Mouse (Mus musculus) liver, postnatal 0 days (tissue): ENCODE results near the gene Jmy. TPM values are rescaled to one million over a fixed set of nuclear protein-coding genes. Genes with fewer than 3 reads are reported as not detected.
A peak's percentile ranks its signal among the peaks of the same experiment; 100 is the strongest.

ENCODE experiments used
- ATAC-seq: fragments of 200-750 bp; cut with Nextera tagmentation; 2 replicates; pipeline ENCODE4 v1.8.0; 2017; ENCODE audit warnings: mild to moderate bottlenecking, moderate library complexity
- DNase-seq: peaks from one replicate; pipeline ENCODE4 v3.0.0-alpha.2; 2016
- H3K27ac ChIP-seq: fragments of 300-500 bp; sonication (generic); 2 replicates; pipeline ENCODE4 v1.5.1; 2014; ENCODE audit warnings: antibody characterized with exemption, moderate library complexity, mild to moderate bottlenecking, low read depth
- H3K27me3 ChIP-seq: fragments of 300-500 bp; sonication (generic); 2 replicates; pipeline ENCODE4 v1.6.1; 2014; ENCODE audit warnings: low read length, control low read depth, mixed read lengths; ENCODE audit not compliant: insufficient read depth
- H3K36me3 ChIP-seq: fragments of 300-500 bp; sonication (generic); replicated peaks from 2 replicates; pipeline ENCODE4 v1.6.1; 2014; ENCODE audit warnings: mild to moderate bottlenecking, control low read depth, low read length, moderate library complexity, mixed read lengths; ENCODE audit not compliant: insufficient read depth
- H3K4me1 ChIP-seq: fragments of 300-500 bp; sonication (generic); 2 replicates; pipeline ENCODE4 v1.6.1; 2014; ENCODE audit warnings: antibody characterized with exemption, mild to moderate bottlenecking, control low read depth; ENCODE audit not compliant: insufficient read depth
- H3K4me2 ChIP-seq: fragments of 300-500 bp; sonication (generic); 2 replicates; pipeline ENCODE4 v1.6.1; 2014; ENCODE audit warnings: low read depth, mild to moderate bottlenecking, low read length, moderate library complexity, mixed read lengths
- H3K4me3 ChIP-seq: fragments of 300-500 bp; sonication (generic); 2 replicates; pipeline ENCODE4 v1.5.1; 2014; ENCODE audit warnings: low read depth, low read length
- H3K9ac ChIP-seq: fragments of 300-500 bp; sonication (generic); replicated peaks from 2 replicates; pipeline ENCODE4 v1.6.1; 2014; ENCODE audit warnings: mild to moderate bottlenecking, moderate library complexity
- H3K9me3 ChIP-seq: fragments of 300-500 bp; sonication (generic); 2 replicates; pipeline ENCODE4 v1.6.1; 2016; ENCODE audit warnings: mild to moderate bottlenecking, control low read depth, low read length, mixed read lengths
- CTCF ChIP-seq: sonication (generic); IDR thresholded peaks from 2 replicates; pipeline ENCODE4 v1.5.1; 2016; ENCODE audit warnings: antibody characterized with exemption, low read depth
- EP300 ChIP-seq: IDR thresholded peaks from 2 replicates; pipeline ENCODE4 v1.6.1; 2016; ENCODE audit warnings: antibody characterized with exemption, low read depth, mild to moderate bottlenecking
- WGBS: fragments of 180-500 bp; shearing (Covaris S2); extraction: QIAGEN DNeasy Blood & Tissue Kit; methylation state at CpG from one replicate; pipeline ENCODE4 v1.1.7; 2014; ENCODE audit not compliant: insufficient replicate concordance; 5-methylcytosine and 5-hydroxymethylcytosine counted together
- polyA plus RNA-seq: library from polyadenylated mRNA; unstranded; fragments of >200 nt; fragmentation: Nextera tagmentation; extraction: Ambion mirVana; gene quantifications from 2 replicates; pipeline ENCODE4 v1.2.1, GENCODE M21; 2015

Gene Jmy
- polyA plus RNA-seq, 1 experiment from 2014 or later, result 2.8 TPM

DNA sequence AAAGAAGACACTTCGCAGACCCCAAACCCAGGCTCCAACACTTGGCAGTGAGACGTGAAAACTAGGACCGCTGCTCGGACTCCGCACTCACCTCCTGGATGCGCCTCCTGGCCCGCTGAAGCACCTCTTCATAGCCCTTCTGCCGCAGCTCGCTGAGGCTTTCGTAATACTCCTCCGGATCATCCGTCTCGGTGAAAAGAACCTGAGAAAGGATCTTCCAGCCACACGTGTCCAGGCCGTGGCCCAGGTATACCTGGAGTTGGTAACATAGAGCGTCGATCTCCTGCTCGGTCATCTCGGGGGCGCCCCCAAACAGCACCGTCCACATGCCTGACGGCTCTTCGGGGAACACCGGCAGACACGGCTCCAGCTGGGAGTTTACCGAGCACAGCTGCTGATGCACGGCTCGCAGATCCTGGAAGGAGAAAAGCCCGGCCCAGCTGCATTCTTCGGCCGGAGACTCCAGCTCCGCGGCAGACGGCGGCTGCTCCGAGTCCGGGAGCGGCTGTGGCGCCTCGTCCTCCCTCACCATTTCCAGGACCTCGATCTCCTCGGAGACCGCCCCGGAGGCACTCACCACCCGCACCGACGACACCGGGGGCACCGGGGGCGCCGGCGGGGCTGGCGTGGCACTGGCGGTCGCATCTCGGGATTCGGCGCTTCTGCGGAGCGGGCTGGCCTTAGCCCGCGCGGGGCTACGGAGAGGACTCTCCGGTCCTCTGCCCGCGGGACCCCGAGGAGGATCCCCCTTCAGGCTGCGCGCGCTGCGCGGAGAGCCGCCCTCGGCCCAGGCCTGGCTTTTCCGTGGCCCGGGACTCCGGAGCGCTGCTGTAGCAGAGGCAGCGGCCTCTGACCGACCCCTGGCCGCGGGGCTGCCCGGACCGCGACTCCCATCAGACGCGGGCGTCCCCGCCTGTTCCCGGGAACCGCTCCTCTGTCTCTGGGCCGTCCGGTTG lies 1.1 kb downstream of the Jmy start:
- under 1% methylated on average over 84 of the region's 94 CpGs for WGBS
- peaks cover 14% of the 10 kb centered on the region for H3K4me1 ChIP-seq
- H3K4me3 ChIP-seq, result peak overlapping the region; percentile 87
- H3K9me3 ChIP-seq, result no peaks in the 10 kb centered on the region
- ATAC-seq (peak; percentile 28), DNase-seq (peak; percentile 63)
- H3K27ac ChIP-seq, result peak overlapping the region; percentile 99
- H3K27me3 ChIP-seq, result no peaks in the 10 kb centered on the region
- peak overlapping the region; percentile 90 for H3K9ac ChIP-seq
- peaks cover 4% of the 10 kb centered on the region; the same call in 1 of the 2 replicates for H3K36me3 ChIP-seq
- TF ChIP-seq CTCF, result no peak
- TF ChIP-seq EP300, result no peak
- peak overlapping the region; percentile 73 for H3K4me2 ChIP-seq

DNA sequence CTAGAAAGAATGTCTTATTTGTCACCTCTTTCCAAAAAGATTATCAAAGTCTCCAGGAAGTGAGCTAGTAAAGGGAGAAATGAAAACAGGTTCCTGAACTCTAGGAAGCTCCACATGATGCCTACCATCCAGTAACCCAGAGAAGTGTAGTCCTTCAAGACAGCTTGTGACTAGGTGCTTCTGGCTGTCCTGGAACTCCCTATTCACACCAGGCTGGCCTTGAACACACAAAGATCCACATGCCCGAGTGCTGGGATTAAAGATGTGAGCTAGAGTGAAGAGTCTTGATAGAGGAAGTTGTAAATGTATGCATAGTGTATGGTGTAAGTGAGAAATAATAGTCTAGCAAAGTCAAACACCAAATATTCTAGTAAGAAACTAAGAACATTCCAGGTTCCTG lies 2.6 kb downstream of the Jmy start:
- Histone ChIP-seq H3K9ac (peak overlapping the region; percentile 90), H3K27me3 (no peaks in the 10 kb centered on the region), H3K9me3 (no peaks in the 10 kb centered on the region), H3K27ac (no peak overlapping the region), H3K4me1 (peaks cover 14% of the 10 kb centered on the region), H3K36me3 (peaks cover 7% of the 10 kb centered on the region; the same call in 1 of the 2 replicates), H3K4me2 (peak overlapping the region; percentile 73), H3K4me3 (peak overlapping the region; percentile 87)
- no peak for ATAC-seq
- 26% methylated on average over 1 of the region's 1 CpGs for WGBS
- peak; percentile 25 for DNase-seq
- no peak for TF ChIP-seq CTCF
- no peak for TF ChIP-seq EP300

DNA sequence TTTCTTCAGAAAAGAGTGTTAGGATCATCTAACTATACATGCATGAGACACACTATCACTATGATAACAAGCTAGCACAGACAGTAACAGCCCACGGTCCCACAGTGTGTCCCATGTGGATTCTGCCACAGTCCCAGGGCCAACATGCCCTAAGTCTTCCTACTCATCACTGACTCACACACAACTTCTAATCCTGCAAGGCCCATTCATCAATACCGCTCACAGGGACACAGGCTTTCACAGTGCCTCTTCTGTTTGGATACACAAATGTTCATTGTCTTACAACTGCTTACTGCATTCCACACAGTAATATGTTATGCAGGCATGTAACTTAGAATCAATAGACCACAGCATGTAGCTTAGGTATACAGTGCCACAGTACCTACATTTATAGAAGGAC lies 11.1 kb downstream of the Jmy start:
- WGBS, result 84% methylated on average over 2 of the region's 2 CpGs
- no peak for ATAC-seq
- H3K9me3 ChIP-seq, result no peaks in the 10 kb centered on the region

DNA sequence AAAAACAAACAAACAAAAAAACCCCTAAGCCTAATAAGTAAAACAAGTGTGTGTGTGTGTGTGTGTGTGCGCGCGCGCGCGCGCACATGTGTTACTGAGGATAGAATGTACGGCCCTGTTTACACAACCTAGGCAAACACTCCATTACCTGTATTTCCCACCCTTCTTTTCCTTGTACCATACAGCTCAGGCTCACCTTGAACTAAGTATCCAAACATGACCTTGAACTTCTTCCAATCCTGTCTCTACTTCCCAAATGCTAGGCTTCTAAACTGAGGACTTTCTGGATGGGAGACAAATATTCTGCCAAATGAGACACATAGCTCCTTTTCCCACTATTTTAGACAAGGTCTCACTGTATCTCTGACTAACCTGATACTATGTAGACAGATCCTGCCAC lies 11.9 kb downstream of the Jmy start:
- H3K4me2 ChIP-seq, result no peak overlapping the region
- no peaks in the 10 kb centered on the region for H3K27me3 ChIP-seq
- H3K4me3 ChIP-seq, result no peak overlapping the region
- DNase-seq (no peak), ATAC-seq (no peak)
- WGBS, result 77% methylated on average over 8 of the region's 8 CpGs
- H3K4me1 ChIP-seq, result no peaks in the 10 kb centered on the region
- no peak overlapping the region for H3K9ac ChIP-seq
- peak overlapping the region; percentile 35; the same call in 1 of the 2 replicates for H3K27ac ChIP-seq
- no peak for TF ChIP-seq EP300
- TF ChIP-seq CTCF, result no peak
- 0 out of 2 replicates have a peak, but pooled peaks cover 2% of the 10 kb centered on the region for H3K36me3 ChIP-seq
- H3K9me3 ChIP-seq, result no peaks in the 10 kb centered on the region

More for the DNA sequence above, 11.1 kb downstream of the Jmy start:
- no peaks in the 10 kb centered on the region for H3K27me3 ChIP-seq
- TF ChIP-seq EP300 (no peak), CTCF (no peak)
- H3K4me2 ChIP-seq, result no peak overlapping the region
- H3K36me3 ChIP-seq, result peaks cover 5% of the 10 kb centered on the region; the same call in 1 of the 2 replicates
- no peak overlapping the region for H3K4me3 ChIP-seq
- no peak overlapping the region for H3K9ac ChIP-seq
- no peaks in the 10 kb centered on the region for H3K4me1 ChIP-seq
- H3K27ac ChIP-seq, result no peak overlapping the region
- no peak for DNase-seq

DNA sequence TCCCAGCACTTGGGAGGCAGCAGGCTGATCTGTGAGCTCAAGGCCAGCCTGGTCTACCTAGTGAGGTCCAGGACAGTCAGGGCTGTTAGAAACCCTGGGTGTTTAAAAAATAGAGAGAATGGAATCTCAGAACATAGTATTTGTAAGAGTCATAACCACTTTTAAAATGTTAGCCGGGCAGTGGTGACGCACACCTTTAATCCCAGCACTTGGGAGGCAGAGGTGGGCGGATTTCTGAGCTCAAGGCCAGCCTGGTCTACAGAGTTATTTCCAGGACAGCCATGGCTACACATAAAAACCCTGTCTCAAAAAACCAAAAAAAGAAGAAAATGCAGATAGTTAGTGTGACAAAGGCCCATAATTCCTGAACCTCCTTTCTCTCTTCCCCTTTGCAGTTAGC lies 15.3 kb downstream of the Jmy start:
- Histone ChIP-seq H3K9me3 (no peaks in the 10 kb centered on the region), H3K9ac (no peak overlapping the region), H3K27me3 (no peaks in the 10 kb centered on the region), H3K4me1 (no peaks in the 10 kb centered on the region), H3K27ac (no peak overlapping the region), H3K4me3 (no peak overlapping the region), H3K4me2 (no peak overlapping the region), H3K36me3 (0 out of 2 replicates have a peak, but pooled peaks cover 2% of the 10 kb centered on the region)
- TF ChIP-seq EP300 (no peak), CTCF (no peak)
- DNase-seq (no peak), ATAC-seq (no peak)
- WGBS, result 88% methylated on average over 3 of the region's 3 CpGs

DNA sequence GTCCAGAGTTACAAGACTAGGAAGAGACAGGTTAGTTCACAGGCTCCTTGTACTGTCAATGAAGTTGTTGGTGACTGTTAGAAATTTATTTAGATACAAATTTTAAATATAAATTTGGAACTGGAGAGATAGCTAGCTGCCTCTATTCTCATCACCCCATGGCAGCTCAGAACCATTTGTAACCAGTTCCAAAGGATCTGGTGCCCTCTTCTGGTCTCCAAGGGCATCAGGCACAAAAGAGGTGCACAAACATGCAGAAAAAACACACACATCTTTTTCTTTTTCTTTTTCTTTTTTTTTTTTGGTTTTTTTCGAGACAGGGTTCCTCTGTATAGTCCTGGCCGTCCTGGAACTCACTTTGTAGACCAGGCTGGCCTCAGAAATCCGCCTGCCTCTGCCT lies 18.5 kb downstream of the Jmy start:
- H3K9me3 ChIP-seq, result no peaks in the 10 kb centered on the region
- no peak for DNase-seq
- H3K4me2 ChIP-seq, result no peak overlapping the region
- no peak for ATAC-seq
- no peaks in the 10 kb centered on the region for H3K4me1 ChIP-seq
- H3K27ac ChIP-seq, result no peak overlapping the region
- no peak overlapping the region for H3K4me3 ChIP-seq
- 90% methylated on average over 3 of the region's 3 CpGs for WGBS
- H3K9ac ChIP-seq, result no peak overlapping the region
- H3K27me3 ChIP-seq, result no peaks in the 10 kb centered on the region
- H3K36me3 ChIP-seq, result no peaks in the 10 kb centered on the region
- no peak for TF ChIP-seq EP300
- TF ChIP-seq CTCF, result peak; percentile 47
